Mouse (Mus musculus) small intestine, adult 2 months (tissue): Measurements from ENCODE around the gene Pcnx3.

Experiments
- CTCF ChIP-seq: fragments of 200-500 bp; IDR thresholded peaks from 2 replicates; pipeline ENCODE4 v1.5.1; 2012; ENCODE audit warnings: low read depth, mild to moderate bottlenecking, control low read depth, inconsistent platforms, low read length, moderate library complexity, mixed read lengths; ENCODE audit not compliant: insufficient replicate concordance, insufficient read length; ENCODE audit errors: extremely low read depth
- POLR2A ChIP-seq: fragments of 200-500 bp; IDR thresholded peaks from 2 replicates; pipeline ENCODE4 v1.6.1; 2012; ENCODE audit warnings: low read depth, mild to moderate bottlenecking, control low read depth, inconsistent platforms, low read length, moderate library complexity

- TF ChIP-seq POLR2A (no peak), CTCF (no peak)
These were observed 58.8 kb downstream of the Pcnx3 start for GRCm38 (mm10) chr19:5629907-5630306.
